ENCODE assay signal across 9 mouse cellular contexts in genomic region chr6:125418744-125419143, GRCm38 (mm10). TPM values are rescaled to one million over a fixed set of nuclear protein-coding genes. Genes with fewer than 3 reads are reported as not detected.
DNase-seq lines count a peak whose midpoint lies in the region; ATAC-seq lines count a peak whose summit lies in the region.
"Had no signal": no experiment of that assay in that cellular context is flagged by ENCODE, and none has a peak within 500 bp of the region (broad histone marks: within the 10 kb centered on the region; RNA-seq: fewer than 3 reads in every experiment).

No protein-coding gene starts in this region.

- WGBS in heart, embryonic 13.5 days: 10% methylated on average over 9 of the region's 9 CpGs
- WGBS in kidney, embryonic 16.5 days: 10% methylated on average over 9 of the region's 9 CpGs
- whole genome bisulfite sequencing in liver, embryonic 11.5 days: 11% methylated on average over 9 of the region's 9 CpGs
- WGBS in neural tube, embryonic 11.5 days: 13% methylated on average over 9 of the region's 9 CpGs
- WGBS in stomach, embryonic 14.5 days: 8% methylated on average over 9 of the region's 9 CpGs

- no peak overlapping the region for H3K27ac ChIP-seq in heart, embryonic 13.5 days (replicated peaks)
- H3K27ac ChIP-seq in kidney, embryonic 16.5 days (ENCODE audit: low read length): no peak overlapping the region
- H3K27ac ChIP-seq in liver, embryonic 11.5 days (ENCODE audit: low read depth, low read length): no peak overlapping the region
- H3K27ac ChIP-seq in neural tube, embryonic 11.5 days (ENCODE audit: low read depth, low read length): no peak overlapping the region
- no peak overlapping the region for H3K27ac ChIP-seq in stomach, embryonic 14.5 days (ENCODE audit: low read length)
- H3K27ac ChIP-seq: embryonic facial prominence, embryonic 13.5 days had no signal

- H3K4me1 ChIP-seq in heart, embryonic 13.5 days: peaks cover 17% of the 10 kb centered on the region
- peaks cover 16% of the 10 kb centered on the region for H3K4me1 ChIP-seq in kidney, embryonic 16.5 days (ENCODE audit: insufficient read depth, low read length)
- H3K4me1 ChIP-seq in liver, embryonic 11.5 days (replicated peaks; ENCODE audit: control insufficient read depth, insufficient read depth, low read length): peaks cover 7% of the 10 kb centered on the region
- H3K4me1 ChIP-seq in neural tube, embryonic 11.5 days (ENCODE audit: control insufficient read depth, insufficient read depth, low read length): no peaks in the 10 kb centered on the region; the same call in 1 of the 2 replicates
- peaks cover 11% of the 10 kb centered on the region for H3K4me1 ChIP-seq in stomach, embryonic 14.5 days (ENCODE audit: control insufficient read depth, insufficient read depth, low read length)

- no peak overlapping the region for H3K4me2 ChIP-seq in heart, embryonic 13.5 days
- H3K4me2 ChIP-seq in kidney, embryonic 16.5 days (replicated peaks; ENCODE audit: low read depth, low read length): no peak overlapping the region
- no peak overlapping the region for H3K4me2 ChIP-seq in liver, embryonic 11.5 days
- H3K4me2 ChIP-seq in neural tube, embryonic 11.5 days (ENCODE audit: low read depth): no peak overlapping the region
- H3K4me2 ChIP-seq in stomach, embryonic 14.5 days (replicated peaks; ENCODE audit: low read depth, low read length): no peak overlapping the region
- H3K4me2 ChIP-seq: embryonic facial prominence, embryonic 13.5 days had no signal

- ATAC-seq in erythroblast, adult 5-6 weeks (replicated peaks; ENCODE audit: low FRiP score, poor library complexity, severe bottlenecking): peak; percentile 80
- ATAC-seq in heart, embryonic 13.5 days (ENCODE audit: extremely low read depth, insufficient number of reproducible peaks, low FRiP score, low TSS enrichment): peak; percentile 32; the same call in 1 of the 2 replicates
- peak; percentile 47; the same call in 1 of the 2 replicates for ATAC-seq in kidney, embryonic 16.5 days (ENCODE audit: low FRiP score, low TSS enrichment)
- ATAC-seq in liver, embryonic 11.5 days (replicated peaks; ENCODE audit: low FRiP score): no peak
- ATAC-seq in neural tube, embryonic 11.5 days (ENCODE audit: insufficient read depth, low FRiP score, low TSS enrichment): peak; percentile 35
- 0 out of 2 replicates have a peak, but pooled peaks have one; percentile 51 for ATAC-seq in stomach, embryonic 14.5 days (ENCODE audit: insufficient number of reproducible peaks, insufficient read depth, low FRiP score, low read depth)

- H3K9ac ChIP-seq in heart, embryonic 13.5 days: no peak overlapping the region
- no peak overlapping the region for H3K9ac ChIP-seq in kidney, embryonic 16.5 days (replicated peaks; ENCODE audit: low read length)
- no peak overlapping the region for H3K9ac ChIP-seq in liver, embryonic 11.5 days (ENCODE audit: low read depth, low read length)
- H3K9ac ChIP-seq in neural tube, embryonic 11.5 days (ENCODE audit: low read length): no peak overlapping the region
- no peak overlapping the region for H3K9ac ChIP-seq in stomach, embryonic 14.5 days (replicated peaks; ENCODE audit: low read depth, low read length)
- H3K9ac ChIP-seq: embryonic facial prominence, embryonic 13.5 days had no signal

- peak; percentile 89 for DNase-seq in CD4-positive, CD25-positive, alpha-beta regulatory T cell, adult 2 months (ENCODE audit: low read depth, low spot score)
- peak; percentile 92 for DNase-seq in brain, adult 2 months (ENCODE audit: low read depth, low spot score)
- peak; percentile 80 for DNase-seq in liver, embryonic 11.5 days (ENCODE audit: low spot score)
- DNase-seq in neural tube, embryonic 11.5 days (ENCODE audit: low spot score): peak; percentile 83

- no peaks in the 10 kb centered on the region for H3K36me3 ChIP-seq in heart, embryonic 13.5 days
- no peaks in the 10 kb centered on the region for H3K36me3 ChIP-seq in kidney, embryonic 16.5 days (ENCODE audit: insufficient read depth, low read length)
- no peaks in the 10 kb centered on the region for H3K36me3 ChIP-seq in liver, embryonic 11.5 days (ENCODE audit: control insufficient read depth, insufficient read depth, low read length)
- H3K36me3 ChIP-seq in neural tube, embryonic 11.5 days (ENCODE audit: control insufficient read depth, insufficient read depth, low read length): no peaks in the 10 kb centered on the region
- H3K36me3 ChIP-seq in stomach, embryonic 14.5 days (ENCODE audit: control insufficient read depth, insufficient read depth, low read length): no peaks in the 10 kb centered on the region
- H3K36me3 ChIP-seq: embryonic facial prominence, embryonic 13.5 days had no signal

- no peak overlapping the region for H3K4me3 ChIP-seq in heart, embryonic 13.5 days
- H3K4me3 ChIP-seq in kidney, embryonic 16.5 days (ENCODE audit: low read length): no peak overlapping the region
- no peak overlapping the region for H3K4me3 ChIP-seq in liver, embryonic 11.5 days (ENCODE audit: low read depth, low read length)
- H3K4me3 ChIP-seq in neural tube, embryonic 11.5 days (ENCODE audit: low read depth, low read length): no peak overlapping the region
- no peak overlapping the region for H3K4me3 ChIP-seq in stomach, embryonic 14.5 days (ENCODE audit: low read depth, low read length)
- H3K4me3 ChIP-seq: embryonic facial prominence, embryonic 13.5 days had no signal

- peaks cover 10% of the 10 kb centered on the region; the same call in 1 of the 2 replicates for H3K27me3 ChIP-seq in heart, embryonic 13.5 days (replicated peaks)
- H3K27me3 ChIP-seq in kidney, embryonic 16.5 days (ENCODE audit: insufficient read depth, low read length): 0 out of 2 replicates have a peak, but pooled peaks cover 3% of the 10 kb centered on the region
- no peaks in the 10 kb centered on the region for H3K27me3 ChIP-seq in liver, embryonic 11.5 days (replicated peaks; ENCODE audit: control insufficient read depth, insufficient read depth, low read length)
- H3K27me3 ChIP-seq in neural tube, embryonic 11.5 days (ENCODE audit: control insufficient read depth, insufficient read depth, low read length): no peaks in the 10 kb centered on the region
- H3K27me3 ChIP-seq in stomach, embryonic 14.5 days (ENCODE audit: control insufficient read depth, insufficient read depth, low read length): no peaks in the 10 kb centered on the region

- no peaks in the 10 kb centered on the region for H3K9me3 ChIP-seq in heart, embryonic 13.5 days
- no peaks in the 10 kb centered on the region for H3K9me3 ChIP-seq in kidney, embryonic 16.5 days (ENCODE audit: low read length)
- no peaks in the 10 kb centered on the region for H3K9me3 ChIP-seq in liver, embryonic 11.5 days (ENCODE audit: control insufficient read depth, low read length)
- H3K9me3 ChIP-seq in neural tube, embryonic 11.5 days (ENCODE audit: control insufficient read depth, low read length): no peaks in the 10 kb centered on the region
- no peaks in the 10 kb centered on the region for H3K9me3 ChIP-seq in stomach, embryonic 14.5 days (ENCODE audit: control insufficient read depth, low read depth, low read length)
- H3K9me3 ChIP-seq: embryonic facial prominence, embryonic 13.5 days had no signal

RNA-seq across cellular contexts. Expression of gene Plekhg6, which starts 38.2 kb away (rescaled TPM):
- total RNA-seq in erythroblast, adult 5-6 weeks (2015; ENCODE audit: low replicate concordance): not detected in 2 replicates
- total RNA-seq in erythroblast, adult 5-6 weeks (2017; ENCODE audit: low replicate concordance): not detected in 2 replicates
- 0.10 and 0.11 TPM in 2 replicates for polyA plus RNA-seq in heart, embryonic 13.5 days (2015; fragmentation: Nextera tagmentation; extraction: Ambion mirVana)
- 4.9 and 6.0 TPM in 2 replicates for polyA plus RNA-seq in kidney, embryonic 16.5 days (2015; fragmentation: Nextera tagmentation; extraction: Ambion mirVana)
- 0.30 and 0.35 TPM in 2 replicates for polyA plus RNA-seq in liver, embryonic 11.5 days (2014; fragmentation: Nextera tagmentation; extraction: Ambion mirVana)
- polyA plus RNA-seq in neural tube, embryonic 11.5 days (2014; fragmentation: Nextera tagmentation; extraction: Ambion mirVana): 0.09 and 0.30 TPM in 2 replicates
- 1.7 and 2.1 TPM in 2 replicates for polyA plus RNA-seq in stomach, embryonic 14.5 days (2014; fragmentation: Nextera tagmentation; extraction: Ambion mirVana)
